Mouse (Mus musculus) lung, postnatal 0 days (tissue): Measurements from ENCODE around the gene Zp3.

Experiments
- CTCF ChIP-seq: IDR thresholded peaks from 2 replicates; pipeline ENCODE4 v1.5.1; 2016; ENCODE audit warnings: antibody characterized with exemption, mild to moderate bottlenecking
- EP300 ChIP-seq: IDR thresholded peaks from 2 replicates; pipeline ENCODE4 v1.6.1; 2016; ENCODE audit warnings: antibody characterized with exemption, mild to moderate bottlenecking, control low read depth

- no peak for TF ChIP-seq CTCF
- TF ChIP-seq EP300, result no peak
These were observed 21.5 kb upstream of the Zp3 start for GRCm38 (mm10) chr5:135958367-135958766.
